Mouse (Mus musculus) neural tube, embryonic 15.5 days (tissue): Measurements from ENCODE around the gene Prss21. TPM values are rescaled to one million over a fixed set of nuclear protein-coding genes. Genes with fewer than 3 reads are reported as not detected.

Experiments
- ATAC-seq: fragments of 200-750 bp; cut with Nextera tagmentation; 2 replicates; pipeline ENCODE4 v1.8.0; 2017; ENCODE audit warnings: mild to moderate bottlenecking, moderate TSS enrichment, moderate library complexity; ENCODE audit not compliant: low FRiP score
- H3K27ac ChIP-seq: fragments of 300-500 bp; sonication (generic); replicated peaks from 2 replicates; pipeline ENCODE4 v1.5.1; 2015; ENCODE audit warnings: mild to moderate bottlenecking, inconsistent platforms
- H3K27me3 ChIP-seq: fragments of 300-500 bp; sonication (generic); replicated peaks from 2 replicates; pipeline ENCODE4 v1.6.1; 2015; ENCODE audit warnings: inconsistent platforms
- H3K36me3 ChIP-seq: fragments of 300-500 bp; sonication (generic); 2 replicates; pipeline ENCODE4 v1.6.1; 2015; ENCODE audit warnings: inconsistent platforms
- H3K4me1 ChIP-seq: fragments of 300-500 bp; sonication (generic); 2 replicates; pipeline ENCODE4 v1.6.1; 2015; ENCODE audit warnings: inconsistent platforms
- H3K4me2 ChIP-seq: fragments of 300-500 bp; sonication (generic); 2 replicates; pipeline ENCODE4 v1.6.1; 2015; ENCODE audit warnings: inconsistent platforms, mild to moderate bottlenecking, moderate library complexity
- H3K4me3 ChIP-seq: fragments of 300-500 bp; sonication (generic); replicated peaks from 2 replicates; pipeline ENCODE4 v1.5.1; 2015; ENCODE audit warnings: mild to moderate bottlenecking, inconsistent platforms
- H3K9ac ChIP-seq: fragments of 300-500 bp; sonication (generic); replicated peaks from 2 replicates; pipeline ENCODE4 v1.6.1; 2015; ENCODE audit warnings: mild to moderate bottlenecking, inconsistent platforms
- H3K9me3 ChIP-seq: fragments of 300-500 bp; sonication (generic); replicated peaks from 2 replicates; pipeline ENCODE4 v1.6.1; 2016; ENCODE audit warnings: inconsistent platforms
- WGBS: fragments of 180-500 bp; shearing (Covaris S2); methylation state at CpG from one replicate; pipeline ENCODE4 v1.1.7; 2015; ENCODE audit warnings: mixed read lengths; 5-methylcytosine and 5-hydroxymethylcytosine counted together
- polyA plus RNA-seq: library from polyadenylated mRNA; unstranded; fragments of >200 nt; fragmentation: Nextera tagmentation; extraction: Ambion mirVana; gene quantifications from 2 replicates; pipeline ENCODE4 v1.2.1, GENCODE M21; 2015

The Prss21 gene
- not detected in 2 replicates for polyA plus RNA-seq

DNA sequence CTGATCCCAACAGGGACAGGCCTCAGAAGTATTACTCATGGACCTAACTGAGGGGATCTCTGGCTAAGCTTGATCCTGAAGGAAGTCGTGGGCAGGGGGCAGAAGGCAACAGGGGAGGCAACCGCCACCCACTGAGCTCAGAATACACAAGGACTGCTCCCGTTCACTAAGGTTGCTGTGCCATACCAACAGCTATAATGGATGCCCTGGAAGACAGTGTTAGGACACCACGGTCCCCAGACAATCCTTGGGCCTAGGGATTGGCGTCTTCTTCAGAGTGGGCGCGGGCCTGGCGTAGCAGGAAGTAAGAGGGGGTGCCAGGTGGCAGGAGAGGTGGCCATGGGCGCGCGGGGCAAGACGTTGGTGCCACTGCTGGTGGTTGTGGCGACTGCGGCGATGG, at the start of gene Prss21:
Gene Prss21 (plus strand): TSS at position 301 of the 400 bp plus-strand sequence.
- no peak for ATAC-seq
- Histone ChIP-seq H3K9me3 (no peaks in the 10 kb centered on the region), H3K9ac (no peak within 1 kb of the TSS), H3K4me3 (no peak within 1 kb of the TSS), H3K4me1 (no peaks in the 10 kb centered on the region), H3K27ac (no peak within 1 kb of the TSS), H3K4me2 (no peak within 1 kb of the TSS), H3K36me3 (no peaks in the 10 kb centered on the region), H3K27me3 (no peaks in the 10 kb centered on the region)
- 86% methylated on average over 15 of the region's 15 CpGs for whole genome bisulfite sequencing

DNA sequence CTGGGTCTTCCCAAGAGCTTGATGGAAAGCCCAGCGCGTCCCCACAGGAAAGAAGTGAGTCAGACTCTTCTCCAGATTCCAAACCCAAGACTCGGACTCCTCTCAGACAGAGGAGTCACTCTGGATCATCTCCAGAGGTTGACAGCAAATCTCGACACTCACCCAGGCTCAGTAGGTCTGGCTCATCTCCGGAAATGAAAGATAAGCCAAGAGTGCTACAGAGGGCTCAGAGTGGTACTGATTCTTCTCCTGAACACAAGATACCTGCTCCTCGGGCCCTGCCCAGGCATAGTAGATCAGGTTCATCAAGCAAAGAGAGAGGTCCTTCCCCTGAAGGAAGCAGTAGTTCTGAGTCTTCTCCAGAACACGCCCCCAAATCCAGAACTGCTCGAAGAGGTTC, 49.3 kb upstream of the Prss21 start:
- H3K4me1 ChIP-seq, result no peaks in the 10 kb centered on the region
- no peak overlapping the region for H3K27ac ChIP-seq
- no peak for ATAC-seq
- H3K27me3 ChIP-seq, result no peaks in the 10 kb centered on the region
- H3K4me3 ChIP-seq, result no peak overlapping the region
- H3K9ac ChIP-seq, result no peak overlapping the region
- H3K36me3 ChIP-seq, result peaks cover 97% of the 10 kb centered on the region
- no peak overlapping the region for H3K4me2 ChIP-seq
- WGBS, result 98% methylated on average over 8 of the region's 8 CpGs
- peaks cover 24% of the 10 kb centered on the region; the same call in 1 of the 2 replicates for H3K9me3 ChIP-seq

DNA sequence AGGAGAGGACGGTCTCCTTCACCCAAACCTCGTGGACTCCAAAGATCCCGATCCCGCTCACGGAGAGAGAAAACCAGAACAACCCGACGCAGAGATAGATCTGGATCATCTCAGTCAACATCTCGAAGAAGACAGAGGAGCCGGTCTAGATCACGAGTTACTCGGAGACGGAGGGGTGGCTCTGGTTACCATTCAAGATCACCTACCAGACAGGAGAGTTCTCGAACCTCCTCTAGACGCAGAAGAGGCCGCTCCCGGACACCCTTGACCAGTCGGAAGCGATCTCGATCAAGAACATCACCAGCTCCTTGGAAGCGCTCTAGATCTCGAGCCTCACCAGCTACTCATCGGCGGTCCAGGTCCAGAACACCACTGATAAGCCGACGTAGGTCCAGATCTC, 48.6 kb upstream of the Prss21 start:
- H3K4me2 ChIP-seq, result no peak overlapping the region
- no peak overlapping the region for H3K4me3 ChIP-seq
- peaks cover 98% of the 10 kb centered on the region for H3K36me3 ChIP-seq
- peaks cover 24% of the 10 kb centered on the region; the same call in 1 of the 2 replicates for H3K9me3 ChIP-seq
- WGBS, result 97% methylated on average over 25 of the region's 25 CpGs
- ATAC-seq, result no peak
- no peaks in the 10 kb centered on the region for H3K27me3 ChIP-seq
- no peak overlapping the region for H3K9ac ChIP-seq
- no peaks in the 10 kb centered on the region for H3K4me1 ChIP-seq
- H3K27ac ChIP-seq, result no peak overlapping the region

DNA sequence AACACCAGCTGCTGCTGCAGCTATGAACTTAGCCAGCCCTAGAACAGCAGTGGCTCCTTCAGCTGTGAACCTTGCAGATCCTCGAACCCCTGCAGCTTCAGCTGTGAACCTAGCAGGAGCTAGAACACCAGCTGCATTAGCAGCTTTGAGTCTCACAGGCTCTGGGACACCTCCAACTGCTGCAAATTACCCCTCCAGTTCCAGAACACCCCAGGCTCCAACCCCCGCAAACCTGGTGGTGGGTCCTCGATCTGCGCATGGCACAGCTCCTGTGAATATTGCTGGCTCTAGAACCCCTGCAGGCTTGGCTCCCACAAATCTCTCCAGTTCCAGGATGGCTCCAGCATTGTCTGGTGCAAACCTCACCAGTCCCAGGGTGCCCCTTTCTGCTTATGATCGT, 47.1 kb upstream of the Prss21 start:
- Histone ChIP-seq H3K4me2 (no peak overlapping the region), H3K9me3 (peaks cover 18% of the 10 kb centered on the region; the same call in 1 of the 2 replicates), H3K9ac (no peak overlapping the region), H3K4me1 (no peaks in the 10 kb centered on the region), H3K27me3 (no peaks in the 10 kb centered on the region), H3K27ac (no peak overlapping the region), H3K4me3 (no peak overlapping the region), H3K36me3 (peaks cover 99% of the 10 kb centered on the region)
- ATAC-seq, result no peak
- WGBS, result 98% methylated on average over 5 of the region's 5 CpGs

- Histone ChIP-seq H3K27ac (no peak overlapping the region), H3K4me1 (peaks cover 11% of the 10 kb centered on the region), H3K27me3 (no peaks in the 10 kb centered on the region), H3K9me3 (peaks cover 18% of the 10 kb centered on the region; the same call in 1 of the 2 replicates), H3K9ac (no peak overlapping the region), H3K36me3 (peaks cover 98% of the 10 kb centered on the region), H3K4me3 (no peak overlapping the region), H3K4me2 (no peak overlapping the region)
- ATAC-seq, result no peak
- WGBS, result 91% methylated on average over 6 of the region's 6 CpGs
Measured at GRCm38 (mm10) chr17:23822094-23822493, 45.8 kb upstream of the Prss21 start.

DNA sequence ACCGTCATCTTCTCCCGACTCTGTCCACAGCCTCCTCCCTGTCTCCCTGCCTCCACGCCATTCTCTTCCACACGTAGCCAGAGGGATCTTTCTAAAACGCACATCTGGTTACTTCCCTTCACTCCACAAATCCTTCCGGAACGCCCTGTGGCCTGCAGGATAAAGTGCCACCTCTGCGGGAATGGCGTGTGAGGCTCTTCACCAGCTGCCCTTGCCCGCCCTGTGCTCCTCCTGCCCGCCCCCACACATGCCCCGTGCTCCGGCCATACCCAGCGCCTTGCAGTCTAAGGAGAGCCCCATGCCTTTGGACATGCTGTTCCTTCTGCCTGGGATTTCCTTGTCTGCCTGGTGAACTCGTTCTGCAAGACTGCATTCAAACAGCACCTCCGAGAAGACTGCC, 44.8 kb upstream of the Prss21 start:
- Histone ChIP-seq H3K4me2 (no peak overlapping the region), H3K27ac (no peak overlapping the region), H3K9ac (no peak overlapping the region), H3K4me3 (no peak overlapping the region), H3K36me3 (peaks cover 92% of the 10 kb centered on the region), H3K27me3 (no peaks in the 10 kb centered on the region), H3K9me3 (peaks cover 13% of the 10 kb centered on the region; the same call in 1 of the 2 replicates), H3K4me1 (peaks cover 20% of the 10 kb centered on the region)
- ATAC-seq, result no peak
- WGBS, result 89% methylated on average over 16 of the region's 16 CpGs

GRCm38 (mm10) chr17:23823614-23824013, 44.2 kb upstream of the Prss21 start:
- ATAC-seq, result no peak
- 89% methylated on average over 12 of the region's 12 CpGs for WGBS
- H3K9ac ChIP-seq, result no peak overlapping the region
- H3K27me3 ChIP-seq, result no peaks in the 10 kb centered on the region
- H3K36me3 ChIP-seq, result peaks cover 86% of the 10 kb centered on the region
- H3K27ac ChIP-seq, result no peak overlapping the region
- no peak overlapping the region for H3K4me3 ChIP-seq
- H3K4me2 ChIP-seq, result no peak overlapping the region
- H3K9me3 ChIP-seq, result peaks cover 7% of the 10 kb centered on the region; the same call in 1 of the 2 replicates
- H3K4me1 ChIP-seq, result peaks cover 25% of the 10 kb centered on the region

- Histone ChIP-seq H3K27me3 (no peaks in the 10 kb centered on the region), H3K4me1 (peaks cover 30% of the 10 kb centered on the region), H3K9me3 (no peaks in the 10 kb centered on the region), H3K9ac (no peak overlapping the region), H3K36me3 (peaks cover 67% of the 10 kb centered on the region), H3K4me3 (no peak overlapping the region), H3K27ac (0 out of 2 replicates have a peak overlapping the region, but pooled peaks have one; percentile 5), H3K4me2 (no peak overlapping the region)
- 88% methylated on average over 4 of the region's 4 CpGs for whole genome bisulfite sequencing
- no peak for ATAC-seq
Measured at GRCm38 (mm10) chr17:23825591-23825990, 42.3 kb upstream of the Prss21 start.

GRCm38 (mm10) chr17:23828271-23829001, 39.4 kb upstream of the Prss21 start:
- Histone ChIP-seq H3K27ac (peak overlapping the region; percentile 96), H3K9ac (peak overlapping the region; percentile 78), H3K27me3 (peaks cover 12% of the 10 kb centered on the region), H3K36me3 (peaks cover 39% of the 10 kb centered on the region), H3K9me3 (no peaks in the 10 kb centered on the region), H3K4me2 (peak overlapping the region; percentile 82), H3K4me1 (peaks cover 30% of the 10 kb centered on the region), H3K4me3 (peak overlapping the region; percentile 74)
- peak; percentile 79 for ATAC-seq
- WGBS, result under 1% methylated on average over 47 of the region's 47 CpGs

DNA sequence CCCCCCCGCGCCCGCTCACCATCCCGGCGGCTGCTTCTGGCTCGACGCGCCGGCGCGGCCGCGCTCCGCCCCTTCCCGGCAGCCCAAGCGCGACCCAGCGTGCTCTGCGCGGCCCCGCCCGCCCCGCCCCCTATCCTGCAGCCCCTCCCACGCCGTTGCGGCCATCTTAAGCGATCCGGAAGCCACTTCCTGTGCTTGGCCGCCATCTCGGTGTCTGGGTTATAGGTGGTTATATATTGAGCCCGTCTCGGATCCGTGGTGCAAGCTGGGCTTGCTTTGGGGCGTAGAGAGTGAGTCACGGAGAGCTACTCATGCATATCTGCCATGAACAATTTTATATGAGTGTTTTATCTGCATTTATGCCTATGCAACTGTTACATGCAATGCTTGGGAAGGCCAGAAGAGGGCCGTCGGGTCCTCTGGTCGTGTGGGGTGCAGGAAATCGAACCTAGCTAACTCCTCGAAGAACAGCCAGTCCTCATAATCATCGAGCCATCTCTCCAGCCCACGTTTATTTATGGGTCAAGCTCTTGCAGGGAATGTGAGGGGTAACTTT, 38.7 kb upstream of the Prss21 start, which contains the start of gene Elob:
Gene Elob (minus strand): TSS at position 73 of the 556 bp plus-strand sequence.
- H3K27ac ChIP-seq, result peak within 1 kb of the TSS; percentile 96
- H3K27me3 ChIP-seq, result peaks cover 19% of the 10 kb centered on the region
- peaks cover 32% of the 10 kb centered on the region for H3K36me3 ChIP-seq
- peak; percentile 96 for ATAC-seq
- peaks cover 30% of the 10 kb centered on the region for H3K4me1 ChIP-seq
- peak within 1 kb of the TSS; percentile 78 for H3K9ac ChIP-seq
- peak within 1 kb of the TSS; percentile 82 for H3K4me2 ChIP-seq
- H3K4me3 ChIP-seq, result peak within 1 kb of the TSS; percentile 74
- WGBS, result under 1% methylated on average over 20 of the region's 42 CpGs
- H3K9me3 ChIP-seq, result no peaks in the 10 kb centered on the region

- Histone ChIP-seq H3K9me3 (no peaks in the 10 kb centered on the region), H3K36me3 (peaks cover 12% of the 10 kb centered on the region), H3K9ac (no peak overlapping the region), H3K4me2 (no peak overlapping the region), H3K4me1 (peaks cover 27% of the 10 kb centered on the region), H3K27me3 (peaks cover 31% of the 10 kb centered on the region), H3K4me3 (no peak overlapping the region), H3K27ac (no peak overlapping the region)
- WGBS, result 91% methylated on average over 1 of the region's 1 CpGs
- ATAC-seq, result no peak
Measured at GRCm38 (mm10) chr17:23831201-23831600, 36.7 kb upstream of the Prss21 start.

GRCm38 (mm10) chr17:23836006-23836575, 31.8 kb upstream of the Prss21 start, which contains the start of gene Prss33:
Prss33 (minus strand) TSS chr17:23836056.
- no peak within 1 kb of the TSS for H3K4me2 ChIP-seq
- ATAC-seq, result no peak
- whole genome bisulfite sequencing, result 77% methylated on average over 8 of the region's 8 CpGs

More at GRCm38 (mm10) chr17:23836006-23836575, 31.8 kb upstream of the Prss21 start, which contains the start of gene Prss33:
- Histone ChIP-seq H3K9me3 (no peaks in the 10 kb centered on the region), H3K27ac (no peak within 1 kb of the TSS), H3K9ac (no peak within 1 kb of the TSS), H3K4me3 (no peak within 1 kb of the TSS), H3K27me3 (peaks cover 35% of the 10 kb centered on the region), H3K4me1 (no peaks in the 10 kb centered on the region), H3K36me3 (no peaks in the 10 kb centered on the region)
